Mouse (Mus musculus) WW6 (cell line): ENCODE measurements at regions not wholly inside any gene's neighbourhood (a gene's known extent, or its start where the extent isn't known, plus 50 kb on each side); places are given as distances from the start of the nearest gene placed in this dataset.
A peak's percentile ranks its signal among the peaks of the same experiment; 100 is the strongest.
"Not testable (repeated sequence)": the region's sequence is repeated elsewhere in the genome, so short reads cannot be mapped to it uniquely, and the experiment has no call there.

Experiments
- DNase-seq: peaks from one replicate; pipeline ENCODE4 v3.0.0-alpha.2; 2013; ENCODE audit warnings: low read depth, low spot score

GRCm38 (mm10) chr8:34651750-34652149, 540.2 kb upstream of the Gm10131 start:
- no peak for DNase-seq

- DNase-seq = not testable (repeated sequence)
These were observed 516.7 kb upstream of the Gm10131 start for GRCm38 (mm10) chr8:34628221-34628620.

DNA sequence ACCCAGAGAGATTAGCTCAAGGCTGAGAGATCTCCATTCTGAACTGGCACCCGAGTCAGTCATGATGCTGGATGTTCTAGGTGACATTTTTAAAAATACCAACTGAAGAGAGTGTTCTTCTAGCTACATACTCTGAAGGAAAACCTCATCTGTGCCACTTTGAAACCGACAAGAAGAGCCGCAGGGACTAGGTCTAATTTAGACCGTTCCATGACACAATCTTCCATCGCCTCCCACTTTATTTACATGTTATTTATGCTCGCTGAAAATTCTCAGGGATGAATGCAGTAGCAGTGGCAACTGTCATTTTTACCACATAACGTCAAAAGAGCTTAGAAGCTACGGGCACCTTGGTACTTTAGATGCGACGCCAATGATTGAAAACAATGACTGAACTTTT, 514.1 kb upstream of the Gm10131 start:
- no peak for DNase-seq

DNA sequence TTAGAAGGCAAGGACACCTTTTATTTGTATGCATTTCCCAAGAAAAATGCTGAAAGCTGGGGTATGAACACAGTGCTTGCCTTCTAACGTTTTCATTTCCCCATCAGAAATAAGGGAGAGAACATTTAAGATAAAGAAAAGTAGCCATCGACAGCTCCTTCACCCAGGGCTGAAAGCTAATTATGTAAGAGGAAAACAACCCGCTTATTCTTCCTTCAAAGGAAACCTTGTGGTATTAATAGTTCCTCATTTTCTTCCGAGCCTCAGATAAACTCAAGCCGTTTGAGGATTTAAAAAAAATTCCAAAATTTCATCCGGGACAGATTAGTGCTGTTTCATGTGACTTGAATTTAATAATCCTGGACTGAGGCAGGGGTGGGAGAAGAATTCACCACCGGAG, 512.2 kb upstream of the Gm10131 start:
- no peak for DNase-seq

DNA sequence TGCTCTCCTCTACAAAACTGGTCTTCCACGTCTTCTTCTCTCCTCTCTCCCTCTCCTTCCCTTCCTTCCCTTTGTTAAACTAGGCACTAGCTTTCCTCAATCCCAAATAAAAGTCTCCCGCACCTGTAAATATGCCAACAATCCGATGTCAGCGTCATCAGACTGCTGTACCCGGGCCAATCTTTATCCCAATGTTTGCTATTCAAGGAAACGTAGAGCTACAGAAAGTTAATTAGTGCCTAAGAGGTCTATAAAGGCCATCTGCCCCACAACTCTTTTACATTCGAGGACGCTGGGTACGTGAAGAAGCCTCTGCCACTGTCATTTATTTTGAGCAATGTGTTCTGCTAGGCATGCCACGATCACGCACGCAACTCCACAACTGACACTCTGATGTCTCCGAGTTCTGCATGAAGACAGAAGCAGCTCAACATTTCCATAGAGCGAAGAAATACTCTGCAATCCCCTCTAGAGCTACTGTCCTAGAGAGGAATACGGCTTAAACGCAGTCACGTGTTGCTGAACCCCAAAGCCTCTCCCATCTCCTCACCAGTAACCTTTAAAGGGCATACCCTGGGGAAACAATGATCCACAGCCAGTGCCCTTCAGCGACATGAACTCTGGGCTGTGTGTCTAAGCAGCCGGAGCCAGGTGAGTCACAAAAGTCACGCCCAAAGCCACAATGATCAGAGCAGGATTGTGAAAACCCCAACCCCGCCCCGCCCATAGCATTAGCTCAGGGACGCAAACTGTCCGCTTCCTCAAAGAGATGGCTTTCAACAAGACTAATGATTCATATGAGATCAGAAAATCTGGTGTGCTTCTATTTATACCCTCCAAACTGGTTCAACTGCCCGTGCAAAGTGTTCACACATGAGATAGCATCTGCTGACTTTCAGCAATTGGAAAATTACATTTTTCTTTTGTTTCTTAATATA, 510.9 kb upstream of the Gm10131 start:
- DNase-seq = no peak

DNA sequence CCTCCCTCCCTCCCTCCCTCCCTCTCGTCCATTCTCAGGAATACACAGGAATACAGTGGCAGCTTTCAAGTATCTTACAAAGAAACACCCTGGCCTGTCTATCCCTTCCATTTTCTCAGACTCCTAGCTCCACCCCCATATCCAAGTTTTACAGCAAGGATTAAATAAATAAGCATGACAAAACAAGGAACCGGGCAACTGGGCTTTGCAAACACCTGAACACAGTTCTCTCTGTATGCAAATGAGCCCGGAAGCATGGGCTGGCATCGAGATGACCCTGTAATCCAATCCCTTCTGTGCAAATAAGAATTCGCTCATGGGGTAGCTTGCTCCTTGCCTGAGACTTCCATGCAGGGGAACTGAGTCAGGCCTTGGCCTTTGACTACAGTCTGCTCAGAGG, 506.5 kb upstream of the Gm10131 start:
- DNase-seq = no peak

DNA sequence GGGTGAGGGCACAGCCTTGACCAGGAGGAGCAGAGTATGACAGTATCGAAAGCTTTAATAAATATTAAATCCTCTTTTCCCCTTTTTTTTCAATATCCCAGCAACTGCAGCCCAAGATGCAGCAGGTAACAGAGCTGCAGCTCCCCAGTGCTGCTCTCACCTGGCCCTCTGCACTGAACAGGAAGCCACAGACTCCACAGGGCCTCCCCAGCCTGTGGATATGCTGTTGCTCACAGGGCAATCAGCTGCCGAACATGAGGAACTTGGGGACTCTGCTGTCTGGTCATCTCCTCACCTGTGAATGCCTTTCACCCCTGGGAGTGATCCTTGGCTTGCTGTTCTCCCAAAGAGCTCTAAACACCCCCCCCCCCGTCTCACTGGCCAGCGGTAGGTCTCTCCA, 503.4 kb upstream of the Gm10131 start:
- no peak for DNase-seq

DNA sequence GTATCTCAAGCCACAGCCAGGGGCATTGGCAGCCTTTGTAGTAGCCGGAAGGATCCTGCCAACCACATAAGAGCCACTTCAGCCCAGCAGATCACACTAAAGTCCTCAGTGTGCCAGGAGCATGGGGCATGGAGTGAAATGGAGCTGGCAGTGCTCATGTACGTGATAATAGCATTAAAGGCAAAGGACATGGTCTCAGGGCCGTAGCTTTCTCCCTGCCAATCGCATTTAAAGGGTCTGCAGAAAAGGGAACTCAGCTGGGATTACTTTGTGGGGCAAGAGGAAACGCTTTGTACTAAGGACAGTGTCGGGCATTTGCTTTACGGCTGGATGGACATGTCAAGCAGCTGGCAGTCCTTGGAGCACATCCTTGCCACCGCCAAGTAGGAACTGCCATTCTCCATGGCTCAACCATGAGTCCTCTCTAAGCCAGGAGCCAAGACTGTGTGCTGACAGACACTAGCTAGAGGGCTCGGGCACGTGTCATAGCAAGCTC, 502.5 kb upstream of the Gm10131 start:
- DNase-seq = no peak

DNA sequence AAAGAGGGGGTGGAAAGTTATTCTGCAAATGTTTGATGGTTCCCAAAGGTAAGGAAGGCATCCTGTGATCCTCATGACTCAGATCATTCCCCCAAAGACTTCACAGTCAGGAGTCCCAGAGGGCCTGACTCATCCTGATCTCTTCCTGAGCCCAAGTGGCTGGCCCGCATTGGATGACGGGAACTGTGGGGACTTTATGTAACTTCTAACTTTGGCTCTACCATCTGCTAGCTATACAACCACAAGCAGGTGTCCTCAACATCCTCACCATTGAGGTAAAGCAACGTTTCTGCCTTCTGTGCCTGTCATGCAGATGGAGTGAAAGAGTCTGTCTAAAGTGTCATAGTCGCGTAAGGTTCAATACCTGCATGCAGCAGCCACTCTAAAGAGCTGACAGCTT, 501.6 kb upstream of the Gm10131 start:
- no peak for DNase-seq

DNA sequence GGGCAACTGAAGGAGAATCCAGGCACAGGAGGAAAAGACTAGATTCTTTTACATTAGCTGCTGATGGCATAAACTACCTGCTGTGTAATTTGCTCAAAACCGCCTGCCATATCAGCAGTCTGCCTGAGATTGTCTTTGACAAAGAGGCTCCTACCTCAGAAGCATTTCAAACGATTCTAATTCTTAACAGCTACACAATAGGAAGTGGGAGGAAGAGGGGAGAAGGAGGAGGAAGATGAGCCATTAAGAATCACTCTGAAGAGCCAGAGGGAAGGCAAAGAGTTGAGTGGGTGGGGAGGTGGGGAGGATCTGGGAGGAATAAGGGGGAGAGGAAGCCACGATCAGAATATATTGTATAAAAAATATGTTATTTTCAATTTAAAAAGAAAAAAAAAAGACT, 500.9 kb upstream of the Gm10131 start:
- no peak for DNase-seq

- DNase-seq = no peak
These were observed 498.6 kb upstream of the Gm10131 start for GRCm38 (mm10) chr8:34610186-34610585.

DNA sequence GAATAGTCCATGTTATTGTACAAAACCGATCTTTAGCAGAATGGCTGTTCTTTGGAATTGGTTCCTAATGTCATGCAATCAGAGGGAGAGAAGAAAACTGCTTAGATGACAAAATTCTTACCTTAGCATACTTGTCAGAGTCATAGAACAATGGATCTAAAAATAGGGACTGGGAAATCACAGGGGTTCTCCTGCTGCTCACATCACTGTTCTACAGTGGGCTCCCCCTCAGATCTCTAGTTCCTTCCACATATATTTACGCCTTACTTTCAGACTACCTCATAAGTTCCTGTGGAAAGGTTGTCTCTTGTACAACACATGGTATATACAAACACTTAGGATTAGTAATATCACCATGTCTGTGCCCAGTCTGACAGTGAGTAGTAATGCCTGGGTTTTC, 495.9 kb upstream of the Gm10131 start:
- no peak for DNase-seq

DNA sequence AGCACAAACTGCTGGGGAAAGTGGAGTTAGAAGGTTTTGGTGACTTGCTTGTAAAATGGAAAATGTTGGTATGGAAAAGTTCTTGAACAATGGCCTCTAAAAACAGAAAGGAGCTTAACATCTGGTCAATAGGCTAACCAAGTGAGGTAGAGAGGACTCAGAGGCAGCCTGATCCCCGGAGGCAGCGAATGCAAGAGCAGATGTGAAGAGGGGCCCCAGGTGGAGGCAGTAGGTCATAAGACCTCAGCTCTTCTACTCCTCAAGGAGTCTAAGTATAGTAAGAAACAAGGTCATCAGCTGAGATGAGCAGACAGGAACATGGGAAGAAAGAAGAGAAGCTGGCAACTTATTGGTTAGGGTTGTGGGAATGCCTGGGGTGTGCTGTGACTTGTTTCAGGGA, 493.5 kb upstream of the Gm10131 start:
- DNase-seq = no peak

- DNase-seq = no peak
These were observed 493.0 kb upstream of the Gm10131 start for GRCm38 (mm10) chr8:34604581-34604980.

GRCm38 (mm10) chr8:34601426-34601953, 490.0 kb upstream of the Gm10131 start:
- DNase-seq = no peak

DNA sequence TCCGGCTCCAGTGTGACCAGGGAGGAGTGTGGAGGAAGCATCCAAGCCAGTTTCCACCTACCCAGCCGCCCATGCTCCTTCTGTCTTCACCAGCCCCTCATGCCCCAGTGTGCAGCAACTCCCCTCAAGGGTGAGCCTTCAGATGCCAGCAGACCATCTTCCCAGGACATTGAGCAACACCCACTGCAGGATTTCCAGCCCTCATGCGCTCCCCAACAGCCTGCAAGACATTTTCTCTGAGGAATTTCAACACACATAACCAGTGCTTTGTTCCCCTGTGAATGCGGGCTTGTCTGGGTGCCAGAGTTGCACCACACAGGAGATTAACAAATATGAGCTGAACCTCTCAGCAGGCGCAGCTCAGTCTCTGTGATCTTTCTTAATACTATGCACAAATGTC, 489.3 kb upstream of the Gm10131 start:
- DNase-seq = no peak

DNA sequence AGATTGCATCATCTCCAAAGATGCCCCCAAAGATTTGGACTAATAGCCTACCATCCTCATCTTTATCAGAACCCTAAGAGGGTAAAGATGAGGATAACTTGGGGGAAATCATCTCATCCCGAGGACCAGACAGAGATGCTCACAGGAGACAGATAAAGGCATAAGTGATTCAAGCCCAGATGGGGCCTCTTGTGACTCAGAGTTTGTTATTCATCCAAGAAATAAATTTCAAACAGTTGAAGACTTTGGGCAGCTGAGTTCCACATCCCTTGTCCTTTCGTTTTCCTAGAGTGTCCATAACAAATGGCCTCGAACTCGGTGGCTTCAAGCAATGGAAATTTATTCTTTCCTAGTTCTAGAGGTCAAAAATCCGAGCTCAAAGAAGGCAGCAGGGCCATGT, 485.1 kb upstream of the Gm10131 start:
- DNase-seq = no peak

DNA sequence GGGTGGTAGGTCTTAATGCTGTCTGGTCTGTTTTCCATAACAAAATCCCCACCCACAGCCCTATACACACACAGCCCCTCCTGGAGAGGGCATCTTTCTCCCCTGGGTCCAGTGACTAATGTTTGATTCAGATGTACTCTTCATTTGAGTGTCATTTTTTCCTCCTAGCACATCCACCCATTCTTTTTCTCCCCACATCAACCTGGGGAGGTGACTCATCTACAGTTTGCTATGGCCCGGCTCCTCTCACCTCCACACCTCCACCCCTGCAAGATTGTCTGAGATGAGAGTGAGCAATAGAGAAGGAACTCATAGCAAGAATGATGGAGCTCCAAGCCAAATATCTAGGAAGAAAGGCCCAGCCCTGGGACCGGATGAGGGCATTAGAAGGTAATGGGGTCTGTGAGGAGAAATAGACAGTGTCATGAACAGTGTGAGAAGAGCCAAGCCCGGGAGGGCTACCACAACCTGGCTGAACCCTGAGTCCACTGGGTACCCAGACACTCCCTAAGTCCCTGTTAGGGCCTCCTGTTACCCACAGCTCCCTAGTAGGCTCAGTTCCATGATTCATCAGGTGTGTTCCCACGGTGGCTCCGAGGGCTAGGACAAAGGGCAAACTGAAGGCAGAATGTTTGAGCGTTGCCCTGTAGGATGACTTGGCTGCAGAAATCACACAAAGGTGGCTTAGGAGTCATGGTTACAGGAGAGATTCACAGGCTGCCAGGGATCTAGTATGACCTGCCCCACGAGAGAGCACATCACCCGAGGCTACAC, 479.6 kb upstream of the Gm10131 start:
- DNase-seq = no peak

- DNase-seq = peak; percentile 13
These were observed 466.5 kb upstream of the Gm10131 start for GRCm38 (mm10) chr8:34578043-34578442.

DNA sequence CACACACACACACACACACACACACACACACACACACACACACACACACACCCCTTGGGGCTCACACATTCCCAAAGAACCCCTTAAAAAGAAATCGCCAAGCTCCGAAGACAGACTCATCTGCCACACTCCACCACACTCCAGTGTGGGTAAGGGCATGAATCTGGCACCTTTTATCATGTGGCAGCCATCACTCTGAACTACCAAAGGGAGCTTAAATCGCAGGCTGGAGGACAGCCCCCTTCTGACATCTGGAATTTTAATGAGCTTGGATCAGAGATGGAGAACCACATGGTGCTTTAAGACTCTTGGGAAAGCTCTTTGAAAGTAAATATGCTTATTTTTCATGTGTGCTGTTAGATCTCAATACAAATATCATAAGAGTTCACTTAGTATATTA, 462.5 kb upstream of the Gm10131 start:
- no peak for DNase-seq

DNA sequence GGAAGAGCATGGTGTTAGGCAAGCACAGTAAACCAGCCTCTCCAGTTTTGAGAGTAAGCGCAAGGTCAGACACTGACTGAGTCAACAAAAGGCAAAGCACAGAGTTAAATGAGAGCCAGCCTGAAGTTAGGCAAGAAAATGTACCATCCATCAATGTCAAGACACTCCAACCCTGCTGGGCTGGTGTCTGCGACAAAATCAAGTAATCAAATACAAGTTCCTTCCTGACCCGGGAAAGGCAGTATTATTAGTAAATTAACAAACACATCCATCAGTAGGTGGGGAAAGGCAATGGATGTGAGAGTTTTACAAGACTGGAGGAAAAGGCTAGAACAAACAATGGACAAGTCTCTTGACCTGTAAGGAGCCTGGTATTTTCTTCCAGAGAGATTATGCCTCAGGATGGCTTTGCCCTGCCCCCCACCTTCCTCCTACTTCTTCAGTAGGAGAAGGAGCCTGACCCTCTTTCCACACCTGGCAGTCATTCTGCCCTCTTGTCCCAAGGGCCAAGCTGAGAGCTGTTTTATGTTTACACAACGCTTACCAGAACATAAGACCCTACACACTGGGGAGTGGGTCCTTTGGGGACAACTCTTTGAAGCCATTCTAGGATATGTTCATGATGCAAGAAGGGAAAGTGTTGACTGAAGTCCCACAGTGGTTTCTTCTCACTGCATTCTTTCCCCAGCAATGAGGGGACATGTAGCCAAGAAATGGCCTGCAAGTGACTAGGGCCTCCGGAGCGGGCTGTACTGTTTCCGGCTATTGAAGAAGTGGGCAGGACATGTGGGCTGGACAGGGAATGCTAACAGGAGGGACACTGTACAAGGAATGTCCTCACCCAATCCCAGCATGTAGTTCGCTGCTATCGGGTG, 461.7 kb upstream of the Gm10131 start:
- no peak for DNase-seq
